Mouse (Mus musculus) MEL (cell line): ENCODE results near the gene Gucd1. TPM values are rescaled to one million over a fixed set of nuclear protein-coding genes. Genes with fewer than 3 reads are reported as not detected.

Experiments
- DNase-seq: peaks from one replicate; pipeline ENCODE4 v3.0.0; 2011; ENCODE audit warnings: low read depth, low spot score
- H3K27ac ChIP-seq: 2 replicates; pipeline ENCODE4 v1.5.1; 2012; ENCODE audit warnings: low read depth, mild to moderate bottlenecking, control low read depth, low read length, moderate library complexity; ENCODE audit not compliant: control insufficient read depth
- H3K27me3 ChIP-seq, 2 experiments: fragments of 150-350 bp in 1 of 2; sonication (generic) in 1 of 2; 2 replicates each; pipeline ENCODE4 v1.6.1; 2012; ENCODE audit warnings: low read length in 2 of 2, mild to moderate bottlenecking in 2 of 2, improper control_type of control experiment in 1 of 2, moderate library complexity in 1 of 2; ENCODE audit not compliant: insufficient read depth in 2 of 2, control insufficient read depth in 1 of 2
- H3K36me3 ChIP-seq, 2 experiments: 2 replicates each; pipeline ENCODE4 v1.6.1; 2012 to 2014; ENCODE audit warnings: low read length in 2 of 2, improper control_type of control experiment in 1 of 2, inconsistent platforms in 1 of 2, mild to moderate bottlenecking in 1 of 2; ENCODE audit not compliant: insufficient read depth in 2 of 2, control insufficient read depth in 1 of 2
- H3K4me1 ChIP-seq, 2 experiments: fragments of 150-350 bp in 1 of 2; sonication (generic) in 1 of 2; 2 replicates each; pipeline ENCODE4 v1.6.1; 2012; ENCODE audit warnings: low read length in 2 of 2, improper control_type of control experiment in 1 of 2, mild to moderate bottlenecking in 1 of 2; ENCODE audit not compliant: insufficient read depth in 2 of 2, control insufficient read depth in 1 of 2
- H3K4me3 ChIP-seq, 2 experiments: fragments of 150-350 bp in 1 of 2; sonication (generic) in 1 of 2; 2 replicates each; pipeline ENCODE4 v1.5.1; 2012; ENCODE audit warnings: low read depth in 2 of 2, low read length in 2 of 2, mild to moderate bottlenecking in 2 of 2, moderate library complexity in 2 of 2, control low read depth in 1 of 2, improper control_type of control experiment in 1 of 2; ENCODE audit not compliant: control insufficient read depth in 1 of 2, insufficient read depth in 1 of 2
- H3K79me2 ChIP-seq: 2 replicates; pipeline ENCODE4 v1.6.1; 2012; ENCODE audit warnings: mild to moderate bottlenecking, low read length, moderate library complexity; ENCODE audit not compliant: control insufficient read depth, poor library complexity, insufficient read depth
- H3K9ac ChIP-seq: 2 replicates; pipeline ENCODE4 v1.6.1; 2012; ENCODE audit warnings: low read depth, mild to moderate bottlenecking, control low read depth, low read length, moderate library complexity; ENCODE audit not compliant: control insufficient read depth, poor library complexity, severe bottlenecking
- H3K9me3 ChIP-seq: fragments of 150-350 bp; sonication (generic); replicated peaks from 2 replicates; pipeline ENCODE4 v1.6.1; 2012; ENCODE audit warnings: mild to moderate bottlenecking, low read length, improper control_type of control experiment, moderate library complexity; ENCODE audit not compliant: insufficient read depth
- BHLHE40 ChIP-seq: IDR thresholded peaks from 2 replicates; pipeline ENCODE4 v1.6.1; 2012; ENCODE audit warnings: low read depth, mild to moderate bottlenecking, inconsistent platforms, low read length, improper control_type of control experiment, borderline replicate concordance
- ELF1 ChIP-seq: IDR thresholded peaks from 2 replicates; pipeline ENCODE4 v1.6.1; 2014; ENCODE audit warnings: low read depth, mild to moderate bottlenecking, inconsistent platforms, low read length, improper control_type of control experiment, moderate library complexity
- GABPA ChIP-seq: IDR thresholded peaks from 2 replicates; pipeline ENCODE4 v1.6.1; 2012; ENCODE audit warnings: low read depth, mild to moderate bottlenecking, inconsistent platforms, low read length, improper control_type of control experiment, moderate library complexity
- GATA1 ChIP-seq: IDR thresholded peaks from 2 replicates; pipeline ENCODE4 v1.6.1; 2011; ENCODE audit warnings: low read depth, low read length, improper control_type of control experiment
- JUND ChIP-seq: IDR thresholded peaks from 2 replicates; pipeline ENCODE4 v1.6.1; 2011; ENCODE audit warnings: low read depth, mild to moderate bottlenecking, improper control_type of control experiment, low read length
- MAFK ChIP-seq: IDR thresholded peaks from 2 replicates; pipeline ENCODE4 v1.6.1; 2011; ENCODE audit warnings: low read depth, mild to moderate bottlenecking, low read length, improper control_type of control experiment, borderline replicate concordance
- MEF2A ChIP-seq: IDR thresholded peaks from 2 replicates; pipeline ENCODE4 v1.6.1; 2014; ENCODE audit warnings: low read depth, mild to moderate bottlenecking, inconsistent platforms, low read length, improper control_type of control experiment; ENCODE audit not compliant: poor library complexity, insufficient replicate concordance, severe bottlenecking; ENCODE audit errors: extremely low read depth
- MYC ChIP-seq: IDR thresholded peaks from 2 replicates; pipeline ENCODE4 v1.6.1; 2011; ENCODE audit warnings: low read depth, mild to moderate bottlenecking, low read length, improper control_type of control experiment, moderate library complexity
- NRF1 ChIP-seq: IDR thresholded peaks from 2 replicates; pipeline ENCODE4 v1.6.1; 2014; ENCODE audit warnings: low read depth, mild to moderate bottlenecking, inconsistent platforms, low read length, improper control_type of control experiment, moderate library complexity; ENCODE audit not compliant: poor library complexity, insufficient read depth, severe bottlenecking
- POLR2A ChIP-seq, 2 experiments: IDR thresholded peaks; 2 replicates each; pipeline ENCODE4 v1.6.1; 2011 to 2012; ENCODE audit warnings: low read length in 2 of 2, mild to moderate bottlenecking in 2 of 2, control low read depth in 1 of 2, improper control_type of control experiment in 1 of 2, low read depth in 1 of 2, moderate library complexity in 1 of 2; ENCODE audit not compliant: control insufficient read depth in 1 of 2, insufficient read depth in 1 of 2, poor library complexity in 1 of 2
- POLR2AphosphoS5 ChIP-seq: IDR thresholded peaks from 2 replicates; pipeline ENCODE4 v1.6.1; 2012; ENCODE audit warnings: low read depth, borderline replicate concordance, mild to moderate bottlenecking, inconsistent platforms, low read length, moderate library complexity, mixed read lengths
- RAD21 ChIP-seq: IDR thresholded peaks from 2 replicates; pipeline ENCODE4 v1.6.1; 2011; ENCODE audit warnings: mild to moderate bottlenecking, low read depth, low read length, improper control_type of control experiment
- RCOR1 ChIP-seq: IDR thresholded peaks from 2 replicates; pipeline ENCODE4 v1.6.1; 2012; ENCODE audit warnings: low read depth, mild to moderate bottlenecking, inconsistent platforms, low read length, improper control_type of control experiment
- SIN3A ChIP-seq: IDR thresholded peaks from 2 replicates; pipeline ENCODE4 v1.6.1; 2012; ENCODE audit warnings: low read length, improper control_type of control experiment, inconsistent platforms
- TAL1 ChIP-seq: IDR thresholded peaks from 2 replicates; pipeline ENCODE4 v1.6.1; 2012; ENCODE audit warnings: mild to moderate bottlenecking, inconsistent platforms, low read length, moderate library complexity, mixed read lengths
- TCF12 ChIP-seq: IDR thresholded peaks from 2 replicates; pipeline ENCODE4 v1.6.1; 2014; ENCODE audit warnings: low read depth, mild to moderate bottlenecking, inconsistent platforms, low read length, improper control_type of control experiment, moderate library complexity
- UBTF ChIP-seq: IDR thresholded peaks from 2 replicates; pipeline ENCODE4 v1.6.1; 2012; ENCODE audit warnings: low read depth, mild to moderate bottlenecking, inconsistent platforms, low read length, improper control_type of control experiment, moderate library complexity, borderline replicate concordance; ENCODE audit not compliant: insufficient read depth
- USF1 ChIP-seq: IDR thresholded peaks from 2 replicates; pipeline ENCODE4 v1.6.1; 2014; ENCODE audit warnings: low read depth, mild to moderate bottlenecking, inconsistent platforms, low read length, improper control_type of control experiment, moderate library complexity
- USF2 ChIP-seq, 2 experiments: IDR thresholded peaks; 2 replicates each; pipeline ENCODE4 v1.6.1; 2011 to 2012; ENCODE audit warnings: improper control_type of control experiment in 2 of 2, low read length in 2 of 2, borderline replicate concordance in 1 of 2, inconsistent platforms in 1 of 2, low read depth in 1 of 2, mild to moderate bottlenecking in 1 of 2; ENCODE audit not compliant: insufficient read depth in 1 of 2
- ZC3H11A ChIP-seq: IDR thresholded peaks from 2 replicates; pipeline ENCODE4 v1.6.1; 2012; ENCODE audit warnings: low read depth, mild to moderate bottlenecking, inconsistent platforms, low read length, improper control_type of control experiment
- polyA plus RNA-seq, 2 experiments: library from polyadenylated mRNA; stranded (reverse) in 1 of 2; unstranded in 1 of 2; fragments of >175 nt in 1 of 2; fragments of >200 nt in 1 of 2; gene quantifications; 2 replicates each; pipeline versions ENCODE4 v1.2.1 to v1.2.4; 2012; ENCODE audit warnings: low replicate concordance in 2 of 2, low read depth in 1 of 2; ENCODE audit not compliant: insufficient read length in 2 of 2, insufficient read depth in 1 of 2, missing spikeins in 1 of 2
- total RNA-seq: library from RNA; depleted of rRNA; stranded (reverse); fragments of 300-350 nt; gene quantifications from 2 replicates; pipeline ENCODE4 v1.2.3, GENCODE M21; 2012

Gene Gucd1
- total and polyA plus RNA-seq, 3 experiments, result 18.7 to 30.7 TPM; not detected in 1

- H3K9ac ChIP-seq, result no peak overlapping the region
- no peaks in the 10 kb centered on the region for H3K79me2 ChIP-seq
- no peaks in the 10 kb centered on the region for H3K27me3 ChIP-seq
- H3K27ac ChIP-seq, result no peak overlapping the region
- no peaks in the 10 kb centered on the region for H3K36me3 ChIP-seq
- H3K4me1 ChIP-seq, result no peaks in the 10 kb centered on the region
- TF ChIP-seq USF1 (no peak), GABPA (no peak)
- no peak for DNase-seq
- no peak overlapping the region for H3K4me3 ChIP-seq
- H3K9me3 ChIP-seq, result no peaks in the 10 kb centered on the region
Observed at GRCm38 (mm10) chr10:75429004-75429380, 88.8 kb downstream of the Gucd1 start.

- no peak overlapping the region for H3K27ac ChIP-seq
Observed at GRCm38 (mm10) chr10:75428049-75429003, 89.4 kb downstream of the Gucd1 start.

GRCm38 (mm10) chr10:75424498-75424901, 93.3 kb downstream of the Gucd1 start:
- Histone ChIP-seq H3K4me1 (peaks cover 0 to 3% of the 10 kb centered on the region in 2 experiments; a peak in 1 of 4 replicates), H3K27ac (no peak overlapping the region), H3K9me3 (no peaks in the 10 kb centered on the region), H3K4me3 (no peak overlapping the region), H3K36me3 (no peaks in the 10 kb centered on the region), H3K27me3 (no peaks in the 10 kb centered on the region)
- DNase-seq, result no peak
- TF ChIP-seq BHLHE40 (no peak), JUND (no peak), GABPA (no peak), USF2 (IDR thresholded peaks at IDR 0.05; ENCODE audit: borderline replicate concordance in 1 of 2, insufficient read depth in 1 of 2, low read depth in 1 of 2, low read length in 2 of 2) (no peak), TAL1 (no peak), ELF1 (no peak), RAD21 (no peak), SIN3A (no peak), USF1 (no peak), MEF2A (no peak), MYC (no peak), POLR2AphosphoS5 (no peak), NRF1 (no peak), GATA1 (no peak), TCF12 (no peak), ZC3H11A (no peak), POLR2A (IDR thresholded peaks at IDR 0.05; ENCODE audit: control insufficient read depth in 1 of 2, insufficient read depth in 1 of 2, low read depth in 1 of 2, low read length in 2 of 2, poor library complexity in 1 of 2) (no peak)
- TF ChIP-seq, all 39 proteins: peak for 0
- no peaks in the 10 kb centered on the region for H3K79me2 ChIP-seq
- H3K9ac ChIP-seq, result no peak overlapping the region

More at GRCm38 (mm10) chr10:75428049-75429003, 89.4 kb downstream of the Gucd1 start:
- Histone ChIP-seq H3K4me3 (no peak overlapping the region), H3K27me3 (no peaks in the 10 kb centered on the region), H3K9ac (no peak overlapping the region), H3K9me3 (no peaks in the 10 kb centered on the region), H3K36me3 (no peaks in the 10 kb centered on the region), H3K4me1 (no peaks in the 10 kb centered on the region), H3K79me2 (no peaks in the 10 kb centered on the region)
- DNase-seq, result no peak
- TF ChIP-seq MAFK (no peak), JUND (no peak), POLR2AphosphoS5 (no peak), UBTF (no peak), RCOR1 (no peak)
